Mouse (Mus musculus) liver, embryonic 16.5 days (tissue): Measurements from ENCODE around the gene Tulp3. TPM values are rescaled to one million over a fixed set of nuclear protein-coding genes. Genes with fewer than 3 reads are reported as not detected.
"Not testable (repeated sequence)": the region's sequence is repeated elsewhere in the genome, so short reads cannot be mapped to it uniquely, and the experiment has no call there.

Experiments used
- ATAC-seq: fragments of 200-750 bp; cut with Nextera tagmentation; 2 replicates; pipeline ENCODE4 v1.8.0; 2017; ENCODE audit warnings: low read depth, mild to moderate bottlenecking, moderate number of reproducible peaks, moderate library complexity
- H3K27ac ChIP-seq: fragments of 300-500 bp; sonication (generic); 2 replicates; pipeline ENCODE4 v1.5.1; 2014; ENCODE audit warnings: mild to moderate bottlenecking, low read length
- H3K27me3 ChIP-seq: fragments of 300-500 bp; sonication (generic); 2 replicates; pipeline ENCODE4 v1.6.1; 2014; ENCODE audit warnings: low read depth, low read length, mixed read lengths; ENCODE audit not compliant: control insufficient read depth, insufficient read depth
- H3K36me3 ChIP-seq: fragments of 300-500 bp; sonication (generic); 2 replicates; pipeline ENCODE4 v1.6.1; 2014; ENCODE audit warnings: mild to moderate bottlenecking; ENCODE audit not compliant: control insufficient read depth, insufficient read depth
- H3K4me1 ChIP-seq: fragments of 300-500 bp; sonication (generic); 2 replicates; pipeline ENCODE4 v1.6.1; 2014; ENCODE audit warnings: low read depth, low read length, mixed read lengths; ENCODE audit not compliant: control insufficient read depth
- H3K4me2 ChIP-seq: fragments of 300-500 bp; sonication (generic); 2 replicates; pipeline ENCODE4 v1.6.1; 2014; ENCODE audit warnings: low read depth, low read length, mixed read lengths
- H3K4me3 ChIP-seq: fragments of 300-500 bp; sonication (generic); 2 replicates; pipeline ENCODE4 v1.5.1; 2014; ENCODE audit warnings: low read depth, mild to moderate bottlenecking, low read length
- H3K9ac ChIP-seq: fragments of 300-500 bp; sonication (generic); 2 replicates; pipeline ENCODE4 v1.6.1; 2014; ENCODE audit warnings: low read depth, low read length
- H3K9me3 ChIP-seq: fragments of 300-500 bp; sonication (generic); replicated peaks from 2 replicates; pipeline ENCODE4 v1.6.1; 2016; ENCODE audit warnings: low read length; ENCODE audit not compliant: control insufficient read depth
- WGBS: fragments of 180-500 bp; shearing (Covaris S2); extraction: QIAGEN DNeasy Blood & Tissue Kit; methylation state at CpG from one replicate; pipeline ENCODE4 v1.1.7; 2014; ENCODE audit not compliant: insufficient replicate concordance; 5-methylcytosine and 5-hydroxymethylcytosine counted together
- polyA plus RNA-seq: library from polyadenylated mRNA; unstranded; fragments of >200 nt; fragmentation: Nextera tagmentation; extraction: Ambion mirVana; gene quantifications from 2 replicates; pipeline ENCODE4 v1.2.1, GENCODE M21; 2015

Tulp3 gene
- polyA plus RNA-seq, 1 experiment from 2014 or later: 1.7 TPM

DNA sequence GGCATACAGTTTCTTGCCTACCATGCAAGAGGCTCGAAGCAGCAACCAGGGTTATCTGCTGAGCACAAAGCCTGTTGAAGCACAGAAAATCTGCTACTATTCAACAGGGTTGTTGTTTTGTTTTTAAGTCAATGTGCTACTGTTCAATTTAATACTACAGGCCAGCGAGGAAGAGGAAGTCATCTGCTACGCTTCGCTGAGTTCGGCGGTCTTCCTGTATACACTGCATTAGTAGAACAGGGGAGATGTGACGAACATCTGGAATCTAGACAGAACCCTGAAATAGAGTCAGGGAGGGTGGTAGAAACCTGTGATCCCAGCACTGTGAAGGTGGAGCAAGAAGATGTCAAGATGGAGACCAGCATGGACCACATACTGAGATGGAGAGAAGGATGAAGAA, 28.1 kb upstream of the Tulp3 start:
- no peaks in the 10 kb centered on the region for H3K9me3 ChIP-seq
- H3K4me2 ChIP-seq: no peak overlapping the region
- no peak overlapping the region for H3K27ac ChIP-seq
- H3K36me3 ChIP-seq: no peaks in the 10 kb centered on the region
- no peaks in the 10 kb centered on the region for H3K4me1 ChIP-seq
- WGBS: 33% methylated on average over 7 of the region's 7 CpGs
- H3K4me3 ChIP-seq: no peak overlapping the region
- no peak for ATAC-seq
- H3K27me3 ChIP-seq: no peaks in the 10 kb centered on the region
- H3K9ac ChIP-seq: no peak overlapping the region

DNA sequence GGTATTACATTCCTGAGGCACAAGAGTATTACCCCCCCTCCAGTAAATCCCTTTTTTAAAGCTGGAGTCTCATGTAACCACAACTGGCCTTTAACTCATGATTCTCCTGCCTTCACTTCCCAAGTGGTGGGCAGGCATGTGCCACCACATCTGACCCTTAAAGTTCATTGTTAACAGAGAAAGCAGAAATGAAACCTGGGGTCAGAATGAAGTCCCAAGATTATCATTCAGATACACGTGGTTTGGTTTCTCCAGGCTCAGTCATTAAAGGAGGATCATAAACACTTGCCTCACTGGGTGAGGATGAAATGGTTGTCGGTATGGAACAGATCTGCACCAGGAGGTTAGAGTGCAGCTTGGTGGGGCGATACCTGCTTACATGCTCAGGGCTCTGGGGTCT, 25.6 kb upstream of the Tulp3 start:
- Histone ChIP-seq H3K27me3 (no peaks in the 10 kb centered on the region), H3K9me3 (no peaks in the 10 kb centered on the region), H3K9ac (no peak overlapping the region), H3K4me3 (no peak overlapping the region), H3K27ac (no peak overlapping the region), H3K4me1 (no peaks in the 10 kb centered on the region), H3K36me3 (no peaks in the 10 kb centered on the region), H3K4me2 (no peak overlapping the region)
- ATAC-seq: no peak
- 52% methylated on average over 3 of the region's 3 CpGs for WGBS

DNA sequence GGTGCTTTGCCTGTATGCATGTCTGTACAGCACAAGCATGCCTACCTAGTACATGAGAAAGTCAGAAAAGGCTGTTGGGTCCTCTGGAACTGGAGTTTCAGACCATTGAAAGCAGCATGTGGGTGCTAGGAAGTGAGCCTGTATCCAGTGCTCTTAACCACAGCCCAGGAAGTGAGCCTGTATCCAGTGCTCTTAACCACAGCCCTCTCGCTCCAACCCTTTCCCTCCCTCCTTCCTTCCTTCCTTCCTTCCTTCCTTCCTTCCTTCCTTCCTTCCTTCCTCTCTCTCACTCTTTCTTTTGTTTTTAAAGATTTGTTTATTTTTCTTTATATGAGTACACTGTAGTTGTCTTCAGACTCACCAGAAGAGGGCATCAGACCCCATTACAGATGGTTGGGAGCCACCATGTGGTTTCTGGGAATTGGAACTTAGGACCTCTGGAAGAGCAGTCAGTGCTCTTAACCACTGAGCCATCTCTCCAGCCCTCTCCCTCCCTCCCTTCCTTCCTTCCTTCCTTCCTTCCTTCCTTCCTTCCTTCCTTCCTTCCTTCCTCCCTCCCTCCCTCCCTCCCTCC, 25.0 kb upstream of the Tulp3 start:
- H3K4me3 ChIP-seq, H3K27ac ChIP-seq, H3K4me2 ChIP-seq, H3K27me3 ChIP-seq, H3K4me1 ChIP-seq, ATAC-seq, H3K9ac ChIP-seq, H3K9me3 ChIP-seq, H3K36me3 ChIP-seq: not testable (repeated sequence)
- WGBS: 6% methylated on average over 1 of the region's 1 CpGs

GRCm38 (mm10) chr6:128379636-128380035, 24.0 kb upstream of the Tulp3 start:
- WGBS: 56% methylated on average over 16 of the region's 16 CpGs
- H3K4me1 ChIP-seq: no peaks in the 10 kb centered on the region
- no peak for ATAC-seq
- H3K9ac ChIP-seq: no peak overlapping the region
- peaks cover 3% of the 10 kb centered on the region; the same call in 1 of the 2 replicates for H3K36me3 ChIP-seq
- H3K27me3 ChIP-seq: no peaks in the 10 kb centered on the region
- no peak overlapping the region for H3K4me2 ChIP-seq
- H3K27ac ChIP-seq: no peak overlapping the region
- H3K9me3 ChIP-seq: no peaks in the 10 kb centered on the region
- H3K4me3 ChIP-seq: no peak overlapping the region

DNA sequence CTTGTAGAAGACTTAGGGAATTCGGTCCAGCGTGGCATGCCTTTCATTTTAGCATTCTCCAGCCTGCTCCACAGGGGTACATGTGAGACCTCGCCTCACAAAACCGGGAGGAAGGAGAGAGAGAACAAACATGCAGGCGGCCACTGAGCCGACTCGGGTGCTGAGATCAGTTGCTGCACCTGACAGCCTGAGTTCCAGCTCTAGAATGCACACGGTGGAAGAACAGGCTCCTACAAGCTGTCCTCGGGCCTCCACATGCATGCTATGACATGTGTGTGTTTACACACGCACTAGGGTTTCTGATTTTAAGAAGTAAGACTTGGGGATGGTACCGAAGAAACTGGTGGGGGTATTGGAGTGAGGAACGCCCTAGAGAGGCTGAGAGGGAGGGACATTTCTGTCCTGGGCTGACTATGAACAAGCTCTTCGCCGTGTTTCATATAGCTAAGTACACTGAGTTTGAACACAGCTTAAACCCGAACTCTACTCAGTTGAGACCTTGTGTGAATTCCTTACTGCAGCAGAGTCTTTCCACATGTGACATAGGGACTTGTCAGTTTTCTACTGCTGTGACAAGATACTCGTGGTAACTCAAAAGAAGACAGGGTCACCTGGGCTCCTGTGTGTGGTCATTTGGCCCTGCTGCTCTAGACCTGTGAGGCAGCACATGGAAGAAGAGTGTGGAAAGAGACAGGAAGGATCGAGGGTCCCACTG, 20.9 kb upstream of the Tulp3 start:
- Histone ChIP-seq H3K4me1 (no peaks in the 10 kb centered on the region), H3K4me3 (no peak overlapping the region), H3K9me3 (no peaks in the 10 kb centered on the region), H3K4me2 (no peak overlapping the region), H3K36me3 (peaks cover 33% of the 10 kb centered on the region), H3K27ac (no peak overlapping the region), H3K9ac (no peak overlapping the region), H3K27me3 (no peaks in the 10 kb centered on the region)
- WGBS: 79% methylated on average over 17 of the region's 17 CpGs
- ATAC-seq: no peak

- no peaks in the 10 kb centered on the region for H3K4me1 ChIP-seq
- WGBS: 68% methylated on average over 6 of the region's 6 CpGs
- H3K27me3 ChIP-seq: no peaks in the 10 kb centered on the region
- H3K27ac ChIP-seq: no peak within 1 kb of the TSS
- H3K36me3 ChIP-seq: peaks cover 44% of the 10 kb centered on the region
- no peak within 1 kb of the TSS for H3K9ac ChIP-seq
- H3K4me2 ChIP-seq: no peak within 1 kb of the TSS
- H3K4me3 ChIP-seq: no peak within 1 kb of the TSS
- H3K9me3 ChIP-seq: no peaks in the 10 kb centered on the region
- no peak for ATAC-seq
Observed at GRCm38 (mm10) chr6:128375192-128375591, 19.5 kb upstream of the Tulp3 start, which contains the start of the genes Tex52 and Gm44596. Gene Tex52 (plus strand): TSS chr6:128375456. Gene Gm44596 (plus strand): TSS chr6:128375503.

DNA sequence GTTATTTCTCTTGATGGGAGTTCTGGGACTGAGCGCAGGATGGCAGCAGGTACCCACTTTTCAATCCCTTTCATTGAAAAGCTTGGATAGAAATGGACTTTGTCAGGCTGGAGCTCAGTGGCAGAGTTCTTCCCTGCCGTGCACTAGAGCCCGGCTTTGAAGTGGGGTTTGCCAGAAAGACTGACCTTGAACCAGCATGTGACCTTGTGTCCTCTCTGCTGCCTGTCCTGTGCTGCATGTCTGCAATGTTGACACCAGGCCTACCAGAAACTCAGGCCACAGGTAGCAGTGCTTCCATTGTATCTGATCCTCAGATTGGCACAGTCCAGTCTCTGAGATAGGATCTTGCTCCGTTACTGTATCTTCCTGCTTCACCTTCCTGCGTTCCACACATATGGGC, 14.4 kb upstream of the Tulp3 start:
- Histone ChIP-seq H3K9me3 (no peaks in the 10 kb centered on the region), H3K27ac (no peak overlapping the region), H3K27me3 (no peaks in the 10 kb centered on the region), H3K4me2 (no peak overlapping the region), H3K9ac (no peak overlapping the region), H3K4me3 (no peak overlapping the region), H3K36me3 (peaks cover 71% of the 10 kb centered on the region), H3K4me1 (peaks cover 2% of the 10 kb centered on the region)
- ATAC-seq: peak; percentile 73
- 78% methylated on average over 5 of the region's 5 CpGs for WGBS

GRCm38 (mm10) chr6:128366466-128366865, 10.8 kb upstream of the Tulp3 start:
- 86% methylated on average over 5 of the region's 5 CpGs for WGBS

GRCm38 (mm10) chr6:128364721-128365120, 9.1 kb upstream of the Tulp3 start:
- Histone ChIP-seq H3K27ac (no peak overlapping the region), H3K36me3 (peaks cover 29% of the 10 kb centered on the region), H3K27me3 (no peaks in the 10 kb centered on the region), H3K4me2 (0 out of 2 replicates have a peak overlapping the region, but pooled peaks have one; percentile 18), H3K9me3 (no peaks in the 10 kb centered on the region), H3K4me3 (peak overlapping the region; percentile 16), H3K4me1 (peaks cover 36% of the 10 kb centered on the region), H3K9ac (no peak overlapping the region; the same call in 1 of the 2 replicates)
- 69% methylated on average over 6 of the region's 6 CpGs for WGBS
- ATAC-seq: no peak

More at GRCm38 (mm10) chr6:128366466-128366865, 10.8 kb upstream of the Tulp3 start:
- Histone ChIP-seq H3K9ac (no peak overlapping the region), H3K4me3 (no peak overlapping the region), H3K4me2 (no peak overlapping the region), H3K27me3 (no peaks in the 10 kb centered on the region), H3K9me3 (no peaks in the 10 kb centered on the region), H3K36me3 (peaks cover 37% of the 10 kb centered on the region), H3K4me1 (peaks cover 20% of the 10 kb centered on the region), H3K27ac (no peak overlapping the region)
- no peak for ATAC-seq
